Comparison of ENCODE assay signal across 9 mouse cellular contexts in the genomic region with DNA sequence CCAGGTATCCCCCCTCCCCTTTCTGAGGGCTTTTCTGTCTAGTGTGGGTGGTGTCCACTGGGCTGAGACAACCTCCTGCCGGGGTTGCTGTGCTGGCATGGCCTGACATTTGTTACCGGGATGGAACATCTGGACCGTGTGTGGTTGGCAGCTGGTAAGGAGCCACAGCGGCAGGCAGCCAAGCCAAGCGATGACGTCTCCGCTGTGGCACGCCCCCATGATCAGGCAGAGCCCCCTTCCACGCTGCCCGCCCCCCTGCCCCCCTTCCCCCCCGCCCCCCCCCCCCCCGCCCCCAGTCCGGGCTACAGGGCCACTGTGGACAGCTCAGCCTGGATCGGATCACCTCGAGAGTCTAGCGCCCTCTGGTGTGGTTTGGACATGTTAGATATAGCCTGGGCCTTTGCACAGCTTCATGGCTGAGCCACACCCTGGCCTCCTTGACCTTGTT. TPM values are rescaled to one million over a fixed set of nuclear protein-coding genes. Genes with fewer than 3 reads are reported as not detected.
DNase-seq lines count a peak whose midpoint lies in the region; ATAC-seq and TF ChIP-seq lines count a peak whose summit lies in the region.
"Had no signal": no experiment of that assay in that cellular context is flagged by ENCODE, and none has a peak within 500 bp of the region (broad histone marks: within the 10 kb centered on the region; RNA-seq: fewer than 3 reads in every experiment).

No protein-coding gene starts in this region.

- TF ChIP-seq POLR2A in olfactory bulb, adult 2 months (IDR thresholded peaks at IDR 0.05; ENCODE audit: insufficient read depth, low read depth, low read length), result no peak

- peaks cover 8% of the 10 kb centered on the region; the same call in 1 of the 2 replicates for H3K9me3 ChIP-seq in hindbrain, embryonic 12.5 days (replicated peaks)
- H3K9me3 ChIP-seq in lung, embryonic 15.5 days, result peaks cover 4% of the 10 kb centered on the region; the same call in 1 of the 2 replicates

- H3K4me2 ChIP-seq in hindbrain, embryonic 12.5 days (replicated peaks), result peak overlapping the region; percentile 25; the same call in 1 of the 2 replicates
- peak overlapping the region; percentile 22; the same call in 1 of the 2 replicates for H3K4me2 ChIP-seq in lung, embryonic 15.5 days

- ATAC-seq in cerebellum, adult (ENCODE audit: insufficient number of reproducible peaks, low FRiP score, low TSS enrichment), result 0 out of 2 replicates have a peak, but pooled peaks have one; percentile 49
- ATAC-seq in hindbrain, embryonic 12.5 days (ENCODE audit: low FRiP score), result peak; percentile 86
- ATAC-seq in lung, embryonic 15.5 days (ENCODE audit: borderline replicate concordance, extremely low read depth, low FRiP score, low TSS enrichment), result peak; percentile 82; the same call in 1 of the 2 replicates

- no peaks in the 10 kb centered on the region for H3K27me3 ChIP-seq in hindbrain, embryonic 12.5 days
- no peaks in the 10 kb centered on the region for H3K27me3 ChIP-seq in lung, embryonic 15.5 days

- no peaks in the 10 kb centered on the region for H3K36me3 ChIP-seq in hindbrain, embryonic 12.5 days
- no peaks in the 10 kb centered on the region for H3K36me3 ChIP-seq in lung, embryonic 15.5 days

- no peak for DNase-seq in cerebellum, adult 11 months
- DNase-seq in A20 (ENCODE audit: low read depth, low spot score), result peak; percentile 50
- DNase-seq in embryo, embryonic 11 days, result peak; percentile 88
- DNase-seq in left cerebral cortex, adult 11 months (ENCODE audit: low spot score), result no peak

- H3K27ac ChIP-seq in hindbrain, embryonic 12.5 days, result peak overlapping the region; percentile 88
- H3K27ac ChIP-seq in lung, embryonic 15.5 days, result no peak overlapping the region
- H3K27ac ChIP-seq in olfactory bulb, adult 2 months (ENCODE audit: insufficient read depth, low read depth, low read length), result peak overlapping the region; percentile 56

- no peak overlapping the region for H3K9ac ChIP-seq in hindbrain, embryonic 12.5 days
- no peak overlapping the region for H3K9ac ChIP-seq in lung, embryonic 15.5 days

- WGBS in hindbrain, embryonic 12.5 days, result 5% methylated on average over 13 of the region's 16 CpGs
- WGBS in lung, embryonic 15.5 days, result 5% methylated on average over 11 of the region's 16 CpGs
- WGBS in olfactory bulb, adult 2 months, result 1% methylated on average over 8 of the region's 16 CpGs

- no peak for TF ChIP-seq CTCF in olfactory bulb, adult 2 months (IDR thresholded peaks at IDR 0.05; ENCODE audit: insufficient read depth, low read depth, low read length)

- H3K4me3 ChIP-seq in hindbrain, embryonic 12.5 days, result no peak overlapping the region
- no peak overlapping the region for H3K4me3 ChIP-seq in lung, embryonic 15.5 days
- no peak overlapping the region for H3K4me3 ChIP-seq in olfactory bulb, adult 2 months (ENCODE audit: insufficient read depth, low read depth, low read length)

- H3K4me1 ChIP-seq in hindbrain, embryonic 12.5 days, result peaks cover 23% of the 10 kb centered on the region
- H3K4me1 ChIP-seq in lung, embryonic 15.5 days, result peaks cover 12% of the 10 kb centered on the region
- H3K4me1 ChIP-seq in olfactory bulb, adult 2 months (ENCODE audit: control insufficient read depth, insufficient read depth, low read length), result peaks cover 44% of the 10 kb centered on the region

RNA-seq across cellular contexts. Expression of a gene that starts 11.2 kb away (rescaled TPM):
- polyA plus RNA-seq in hindbrain, embryonic 12.5 days (2016; fragmentation: Nextera tagmentation; extraction: Ambion mirVana), result 316 and 326 TPM in 2 replicates
- 73.4 and 77.9 TPM in 2 replicates for polyA plus RNA-seq in lung, embryonic 15.5 days (2015; fragmentation: Nextera tagmentation; extraction: Ambion mirVana)
- polyA plus RNA-seq in olfactory bulb, adult 2 months (2012; ENCODE audit: insufficient read depth, insufficient read length, low replicate concordance, missing spikeins), result 198 and 241 TPM in 2 replicates

RNA-seq across cellular contexts. Expression of a gene that starts 24.8 kb away (rescaled TPM):
- not detected in 2 replicates for polyA plus RNA-seq in hindbrain, embryonic 12.5 days (2016; fragmentation: Nextera tagmentation; extraction: Ambion mirVana)
- not detected in 2 replicates for polyA plus RNA-seq in lung, embryonic 15.5 days (2015; fragmentation: Nextera tagmentation; extraction: Ambion mirVana)
- not detected in 2 replicates for polyA plus RNA-seq in olfactory bulb, adult 2 months (2012; ENCODE audit: insufficient read depth, insufficient read length, low replicate concordance, missing spikeins)
- polyA plus RNA-seq: large intestine, adult 2 months had no signal

Comparison
In these comparisons a context has a peak if more than half of its experiments do, and no peak if none do; other contexts are left out.
1. DNase-seq: peak in A20 (single experiment) and embryo, embryonic 11 days (single experiment); none in cerebellum, adult 11 months (single experiment) and left cerebral cortex, adult 11 months (single experiment).
2. Peak in every context shown above with its lines, with median percentiles within 50 percentile points of each other: ATAC-seq.